Comparison of ENCODE assay signal across 33 mouse cellular contexts in the genomic region with DNA sequence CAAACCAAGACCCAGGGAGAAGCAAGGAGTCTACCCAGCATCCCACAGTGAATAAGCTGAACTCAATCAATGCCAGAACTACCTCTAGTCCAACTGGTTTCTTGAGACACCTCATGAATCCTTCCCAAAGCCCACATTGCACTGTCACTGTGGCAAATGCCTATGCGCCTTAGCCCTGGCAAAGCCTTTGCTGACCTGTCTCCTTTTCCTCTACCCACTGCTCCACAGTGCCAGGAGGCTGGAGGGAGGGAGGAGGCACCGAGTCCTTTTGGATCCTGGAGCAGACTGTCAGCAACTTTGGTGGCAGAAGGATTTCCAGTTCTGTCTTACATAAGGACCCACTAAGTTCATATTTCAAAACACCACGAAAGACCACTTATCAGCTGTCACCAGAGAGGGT. TPM values are rescaled to one million over a fixed set of nuclear protein-coding genes. Genes with fewer than 3 reads are reported as not detected.
DNase-seq lines count a peak whose midpoint lies in the region; ATAC-seq and TF ChIP-seq lines count a peak whose summit lies in the region.
"Had no signal": no experiment of that assay in that cellular context is flagged by ENCODE, and none has a peak within 500 bp of the region (broad histone marks: within the 10 kb centered on the region; RNA-seq: fewer than 3 reads in every experiment).

No protein-coding gene starts in this region.

- no peak for ATAC-seq in hindbrain, embryonic 13.5 days (ENCODE audit: low FRiP score)
- ATAC-seq: activated CD4-positive, CD25-positive, alpha-beta regulatory T cell, adult 4 months; forebrain, embryonic 13.5 days; intestine, embryonic 16.5 days had no signal

- no peak for TF ChIP-seq POLR2A in kidney, adult 2 months (IDR thresholded peaks at IDR 0.05; ENCODE audit: low read depth, low read length)

- no peak overlapping the region for H3K27ac ChIP-seq in kidney, adult 2 months (ENCODE audit: insufficient read depth, low read depth, low read length)
- no peak overlapping the region for H3K27ac ChIP-seq in hindbrain, embryonic 13.5 days
- H3K27ac ChIP-seq: forebrain, embryonic 13.5 days; hindbrain, embryonic 12.5 days; lung, embryonic 15.5 days; neural tube, embryonic 12.5 days had no signal

- peak; percentile 76 for DNase-seq in kidney, adult 2 months
- DNase-seq in kidney, postnatal 10 days = no peak
- peak; percentile 39 for DNase-seq in fat pad, adult 2 months (ENCODE audit: extremely low read depth, low read depth, low spot score)
- peak; percentile 56 to 70 for DNase-seq in gastrocnemius, adult 8-10 months (ENCODE audit: low spot score in 2 of 2)
- peak; percentile 45 to 82 for DNase-seq in kidney, postnatal 25 days
- DNase-seq in thymus, postnatal 0 days (ENCODE audit: low spot score) = no peak
- DNase-seq: adrenal gland, adult 2 months; adrenal gland, postnatal 36 days; B cell, adult 2 months; cerebellum, adult 18-20 months; heart, adult 18-20 months; heart, postnatal 36 days; liver; right cerebral cortex, postnatal 25 days; spleen, adult 18-20 months; thymus, postnatal 25 days had no signal

- H3K4me2 ChIP-seq in hindbrain, embryonic 13.5 days = no peak overlapping the region
- H3K4me2 ChIP-seq: forebrain, embryonic 13.5 days; heart, embryonic 11.5 days; hindbrain, embryonic 12.5 days; lung, embryonic 15.5 days; neural tube, embryonic 12.5 days had no signal

- 57% methylated on average over 3 of the region's 3 CpGs for WGBS in kidney, adult 2 months
- WGBS in hindbrain, embryonic 13.5 days = 89% methylated on average over 3 of the region's 3 CpGs

- no peak for TF ChIP-seq CTCF in kidney, adult 2 months (conservative IDR thresholded peaks at IDR 0.05; ENCODE audit: insufficient read depth, insufficient read length, low read depth, low read length)

- H3K36me3 ChIP-seq in kidney, adult 2 months (ENCODE audit: control insufficient read depth, insufficient read depth, low read length) = no peaks in the 10 kb centered on the region
- H3K36me3 ChIP-seq in hindbrain, embryonic 13.5 days = no peaks in the 10 kb centered on the region
- H3K36me3 ChIP-seq: hindbrain, embryonic 12.5 days; lung, embryonic 15.5 days; midbrain, embryonic 10.5 days; neural tube, embryonic 12.5 days had no signal

- peaks cover 14% of the 10 kb centered on the region; the same call in 1 of the 2 replicates for H3K4me1 ChIP-seq in kidney, adult 2 months (ENCODE audit: control insufficient read depth, insufficient read depth, low read length)
- H3K4me1 ChIP-seq in hindbrain, embryonic 13.5 days (replicated peaks) = 0 out of 2 replicates have a peak, but pooled peaks cover 2% of the 10 kb centered on the region
- H3K4me1 ChIP-seq: forebrain, embryonic 13.5 days; hindbrain, embryonic 12.5 days; lung, embryonic 15.5 days; neural tube, embryonic 12.5 days had no signal

- H3K4me3 ChIP-seq in kidney, adult 2 months (ENCODE audit: insufficient read depth, low read depth, low read length) = no peak overlapping the region
- H3K4me3 ChIP-seq in hindbrain, embryonic 13.5 days = no peak overlapping the region
- H3K4me3 ChIP-seq: erythroblast, embryonic 14.5 days; forebrain, embryonic 13.5 days; hindbrain, embryonic 12.5 days; lung, embryonic 15.5 days; midbrain, embryonic 10.5 days; myocyte; neural tube, embryonic 12.5 days had no signal

- no peaks in the 10 kb centered on the region for H3K27me3 ChIP-seq in kidney, adult 2 months (replicated peaks; ENCODE audit: control insufficient read depth, insufficient read depth, low read length)
- no peaks in the 10 kb centered on the region for H3K27me3 ChIP-seq in hindbrain, embryonic 13.5 days
- H3K27me3 ChIP-seq: forebrain, embryonic 13.5 days; hindbrain, embryonic 12.5 days; lung, embryonic 15.5 days; neural tube, embryonic 12.5 days had no signal

- H3K9ac ChIP-seq in hindbrain, embryonic 13.5 days = no peak overlapping the region
- H3K9ac ChIP-seq: forebrain, embryonic 13.5 days; hindbrain, embryonic 12.5 days; lung, embryonic 15.5 days; neural tube, embryonic 12.5 days had no signal

- H3K9me3 ChIP-seq in hindbrain, embryonic 13.5 days = 0 out of 2 replicates have a peak, but pooled peaks cover under 1% of the 10 kb centered on the region
- H3K9me3 ChIP-seq: hindbrain, embryonic 12.5 days; lung, embryonic 15.5 days; neural tube, embryonic 12.5 days had no signal

RNA-seq across cellular contexts. Expression of a gene that starts 27.4 kb away (rescaled TPM):
- polyA plus RNA-seq in kidney, adult 2 months (2012; rRNA removed) = 0.05 and 0.08 TPM in 2 replicates
- not detected for total RNA-seq in gastrocnemius, adult 8-10 months (2022)
- not detected in 2 replicates for polyA plus RNA-seq in thymus, postnatal 0 days (2015; fragmentation: Nextera tagmentation; extraction: Ambion mirVana)
- polyA plus RNA-seq in hindbrain, embryonic 13.5 days (2015; fragmentation: Nextera tagmentation; extraction: Ambion mirVana) = 9.0 and 10.4 TPM in 2 replicates
- total RNA-seq: adrenal gland, adult 2 months; adrenal gland, postnatal 36 days; heart, adult 18-20 months; heart, postnatal 36 days; megakaryocyte progenitor cell, adult 5-6 weeks had no signal
- polyA plus RNA-seq: activated CD4-positive, CD25-positive, alpha-beta regulatory T cell, adult 4 months; embryonic facial prominence, embryonic 14.5 days; erythroblast, embryonic 14.5 days; heart, embryonic 11.5 days; heart, embryonic 16.5 days; intestine, embryonic 16.5 days; limb, embryonic 11.5 days; liver, embryonic 16.5 days; lung, embryonic 15.5 days; myocyte; stomach, embryonic 16.5 days had no signal

RNA-seq across cellular contexts. Expression of a gene that starts 41.5 kb away (rescaled TPM):
- 6.5 and 6.6 TPM in 2 replicates for polyA plus RNA-seq in kidney, adult 2 months (2012; rRNA removed)
- total RNA-seq in gastrocnemius, adult 8-10 months (2022) = 10 to 100 TPM in 3 of 4 experiments, 1 to 10 TPM in 1; 6.5 to 25.9 (median 14.7) TPM
- polyA plus RNA-seq in thymus, postnatal 0 days (2015; fragmentation: Nextera tagmentation; extraction: Ambion mirVana) = not detected in 2 replicates
- polyA plus RNA-seq in hindbrain, embryonic 13.5 days (2015; fragmentation: Nextera tagmentation; extraction: Ambion mirVana) = 1.3 and 1.7 TPM in 2 replicates
- total RNA-seq: megakaryocyte progenitor cell, adult 5-6 weeks had no signal
- polyA plus RNA-seq: activated CD4-positive, CD25-positive, alpha-beta regulatory T cell, adult 4 months; erythroblast, embryonic 14.5 days; forebrain, embryonic 13.5 days; liver, embryonic 16.5 days; myocyte had no signal

Comparison
In these comparisons a context has a peak if more than half of its experiments do, and no peak if none do; other contexts are left out.
1. DNase-seq: peak in kidney, adult 2 months (single experiment), fat pad, adult 2 months (single experiment), gastrocnemius, adult 8-10 months (2 of 2) and kidney, postnatal 25 days (2 of 2); none in kidney, postnatal 10 days (single experiment) and thymus, postnatal 0 days (single experiment).